ENCODE assay signal across 8 mouse cellular contexts in the genomic region with DNA sequence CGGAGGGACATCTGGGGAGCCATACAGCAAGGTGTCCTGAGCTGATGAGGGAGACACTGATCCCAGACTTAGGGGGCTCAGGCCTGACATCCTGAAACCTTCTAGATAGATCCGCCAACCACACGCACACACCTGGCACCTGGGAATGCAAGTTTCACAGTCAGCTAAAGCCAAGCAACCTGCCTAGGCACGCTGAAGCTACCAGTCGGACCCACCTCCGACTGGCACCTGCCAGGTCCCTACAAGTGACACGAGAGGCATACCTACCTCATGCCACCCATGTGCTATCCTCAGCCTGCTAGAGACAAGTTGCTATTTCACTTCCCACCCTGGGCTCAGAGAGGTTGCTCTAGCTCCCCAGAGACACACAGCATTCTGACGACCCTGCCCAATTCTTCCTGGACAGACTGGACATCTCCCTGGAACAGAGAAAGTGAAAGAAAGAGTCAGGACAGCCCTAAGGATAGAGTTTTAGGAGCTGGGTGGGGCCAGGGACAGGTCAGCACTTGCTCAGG. TPM values are rescaled to one million over a fixed set of nuclear protein-coding genes. Genes with fewer than 3 reads are reported as not detected.
A peak's percentile ranks its signal among the peaks of the same experiment; 100 is the strongest.
DNase-seq lines count a peak whose midpoint lies in the region; ATAC-seq and TF ChIP-seq lines count a peak whose summit lies in the region.

No protein-coding gene starts in this region.

- intact Hi-C loops in left cerebral cortex, postnatal 4 days (cut with DNase I): loop anchor here (10.0 kb wide), 1 partner anchor 125 kb away; a partner anchor contains a TSS

- peak; percentile 32 for DNase-seq in embryo, embryonic 9.5 days (ENCODE audit: extremely low spot score)
- DNase-seq in embryo, embryonic 11 days: no peak
- no peak for DNase-seq in neural tube, embryonic 11.5 days (ENCODE audit: low spot score)
- DNase-seq in neural tube, embryonic 10.5 days (ENCODE audit: extremely low spot score, low spot score): no peak
- DNase-seq in limb, embryonic 14.5 days (ENCODE audit: low spot score): no peak
- DNase-seq in left cerebral cortex, postnatal 4 days: no peak
- DNase-seq in right cerebral cortex, postnatal 25 days: no peak

- H3K4me1 ChIP-seq in neural tube, embryonic 11.5 days (ENCODE audit: control insufficient read depth, insufficient read depth, low read length): peaks cover 7% of the 10 kb centered on the region; the same call in 1 of the 2 replicates
- peaks cover 32% of the 10 kb centered on the region for H3K4me1 ChIP-seq in limb, embryonic 14.5 days (ENCODE audit: control insufficient read depth, insufficient read depth, low read length)
- peaks cover 31% of the 10 kb centered on the region for H3K4me1 ChIP-seq in stomach, embryonic 16.5 days (ENCODE audit: control insufficient read depth, insufficient read depth, low read length)

- H3K4me2 ChIP-seq in neural tube, embryonic 11.5 days (ENCODE audit: low read depth): peak overlapping the region; percentile 47
- H3K4me2 ChIP-seq in limb, embryonic 14.5 days (replicated peaks; ENCODE audit: low read depth, low read length, severe bottlenecking): peak overlapping the region; percentile 72
- peak overlapping the region; percentile 90 for H3K4me2 ChIP-seq in stomach, embryonic 16.5 days (ENCODE audit: low read depth, low read length)

- peaks cover 32% of the 10 kb centered on the region for H3K27me3 ChIP-seq in neural tube, embryonic 11.5 days (ENCODE audit: control insufficient read depth, insufficient read depth, low read length)
- no peaks in the 10 kb centered on the region for H3K27me3 ChIP-seq in limb, embryonic 14.5 days (ENCODE audit: control insufficient read depth, insufficient read depth, low read length)
- no peaks in the 10 kb centered on the region for H3K27me3 ChIP-seq in stomach, embryonic 16.5 days (ENCODE audit: control insufficient read depth, insufficient read depth, low read length)

- peaks cover 5% of the 10 kb centered on the region; the same call in 1 of the 2 replicates for H3K9me3 ChIP-seq in neural tube, embryonic 11.5 days (ENCODE audit: control insufficient read depth, low read length)
- no peaks in the 10 kb centered on the region for H3K9me3 ChIP-seq in limb, embryonic 14.5 days (ENCODE audit: control insufficient read depth, low read length)
- H3K9me3 ChIP-seq in stomach, embryonic 16.5 days (replicated peaks; ENCODE audit: control insufficient read depth, low read length): peaks cover 6% of the 10 kb centered on the region; the same call in 1 of the 2 replicates

- H3K4me3 ChIP-seq in neural tube, embryonic 11.5 days (ENCODE audit: low read depth, low read length): peak overlapping the region; percentile 55
- H3K4me3 ChIP-seq in limb, embryonic 14.5 days (replicated peaks; ENCODE audit: low read length): peak overlapping the region; percentile 73
- peak overlapping the region; percentile 64 for H3K4me3 ChIP-seq in stomach, embryonic 16.5 days (replicated peaks; ENCODE audit: low read length)

- H3K27ac ChIP-seq in neural tube, embryonic 11.5 days (ENCODE audit: low read depth, low read length): no peak overlapping the region
- H3K27ac ChIP-seq in limb, embryonic 14.5 days (replicated peaks; ENCODE audit: low read depth, low read length): no peak overlapping the region
- peak overlapping the region; percentile 98 for H3K27ac ChIP-seq in stomach, embryonic 16.5 days (ENCODE audit: low read length)

- no peak for TF ChIP-seq POLR2A in limb, embryonic 14.5 days (IDR thresholded peaks at IDR 0.05; ENCODE audit: borderline replicate concordance, extremely low read depth, insufficient read depth, insufficient read length)

- no peak for ATAC-seq in neural tube, embryonic 11.5 days (ENCODE audit: insufficient read depth, low FRiP score, low TSS enrichment)
- no peak for ATAC-seq in limb, embryonic 14.5 days (ENCODE audit: low FRiP score, low read depth)
- no peak for ATAC-seq in stomach, embryonic 16.5 days (ENCODE audit: insufficient read depth, low FRiP score)

- WGBS in neural tube, embryonic 11.5 days: 43% methylated on average over 8 of the region's 8 CpGs
- WGBS in limb, embryonic 14.5 days: 19% methylated on average over 8 of the region's 8 CpGs
- 30% methylated on average over 8 of the region's 8 CpGs for WGBS in stomach, embryonic 16.5 days

- H3K9ac ChIP-seq in neural tube, embryonic 11.5 days (ENCODE audit: low read length): no peak overlapping the region; the same call in 1 of the 2 replicates
- peak overlapping the region; percentile 80 for H3K9ac ChIP-seq in limb, embryonic 14.5 days (ENCODE audit: low read depth, low read length, severe bottlenecking)
- H3K9ac ChIP-seq in stomach, embryonic 16.5 days (ENCODE audit: low read length): peak overlapping the region; percentile 92

- no peaks in the 10 kb centered on the region; the same call in 1 of the 2 replicates for H3K36me3 ChIP-seq in neural tube, embryonic 11.5 days (ENCODE audit: control insufficient read depth, insufficient read depth, low read length)
- peaks cover 35% of the 10 kb centered on the region for H3K36me3 ChIP-seq in limb, embryonic 14.5 days (ENCODE audit: control insufficient read depth, insufficient read depth, low read length)
- H3K36me3 ChIP-seq in stomach, embryonic 16.5 days (ENCODE audit: control insufficient read depth, insufficient read depth, low read length): peaks cover 27% of the 10 kb centered on the region

RNA-seq across cellular contexts. Expression of a gene that starts 0.9 kb away (rescaled TPM):
- 167 and 187 TPM in 2 replicates for polyA plus RNA-seq in neural tube, embryonic 11.5 days (2014; fragmentation: Nextera tagmentation; extraction: Ambion mirVana)
- polyA plus RNA-seq in limb, embryonic 14.5 days (2012; rRNA removed): 133 and 173 TPM in 2 replicates
- 273 and 290 TPM in 2 replicates for polyA plus RNA-seq in limb, embryonic 14.5 days (2014; fragmentation: Nextera tagmentation; extraction: Ambion mirVana)
- polyA plus RNA-seq in stomach, embryonic 16.5 days (2015; fragmentation: Nextera tagmentation; extraction: Ambion mirVana): 333 and 334 TPM in 2 replicates
- 10 to 100 TPM; 12.4 to 17.2 TPM for total RNA-seq in left cerebral cortex, postnatal 4 days (2021)

RNA-seq across cellular contexts. Expression of a gene that starts 5.2 kb away (rescaled TPM):
- 16.1 and 17.7 TPM in 2 replicates for polyA plus RNA-seq in neural tube, embryonic 11.5 days (2014; fragmentation: Nextera tagmentation; extraction: Ambion mirVana)
- 260 and 379 TPM in 2 replicates for polyA plus RNA-seq in limb, embryonic 14.5 days (2012; rRNA removed)
- polyA plus RNA-seq in limb, embryonic 14.5 days (2014; fragmentation: Nextera tagmentation; extraction: Ambion mirVana): 24.5 and 25.2 TPM in 2 replicates
- 5.6 TPM in 2 replicates for polyA plus RNA-seq in stomach, embryonic 16.5 days (2015; fragmentation: Nextera tagmentation; extraction: Ambion mirVana)
- 100 to 1,000 TPM; 117 to 127 TPM for total RNA-seq in left cerebral cortex, postnatal 4 days (2021)

RNA-seq across cellular contexts. Expression of a gene that starts 7.0 kb away (rescaled TPM):
- polyA plus RNA-seq in neural tube, embryonic 11.5 days (2014; fragmentation: Nextera tagmentation; extraction: Ambion mirVana): 4.3 and 7.0 TPM in 2 replicates
- polyA plus RNA-seq in limb, embryonic 14.5 days (2012; rRNA removed): 6.2 and 8.0 TPM in 2 replicates
- polyA plus RNA-seq in limb, embryonic 14.5 days (2014; fragmentation: Nextera tagmentation; extraction: Ambion mirVana): 2.2 and 2.4 TPM in 2 replicates
- polyA plus RNA-seq in stomach, embryonic 16.5 days (2015; fragmentation: Nextera tagmentation; extraction: Ambion mirVana): 6.3 and 7.4 TPM in 2 replicates
- 1 to 10 TPM; 7.2 to 8.1 TPM for total RNA-seq in left cerebral cortex, postnatal 4 days (2021)

RNA-seq across cellular contexts. Expression of a gene that starts 18.8 kb away (rescaled TPM):
- 0.16 and 0.30 TPM in 2 replicates for polyA plus RNA-seq in neural tube, embryonic 11.5 days (2014; fragmentation: Nextera tagmentation; extraction: Ambion mirVana)
- 0.72 and 0.76 TPM in 2 replicates for polyA plus RNA-seq in limb, embryonic 14.5 days (2012; rRNA removed)
- 0.23 and 0.55 TPM in 2 replicates for polyA plus RNA-seq in limb, embryonic 14.5 days (2014; fragmentation: Nextera tagmentation; extraction: Ambion mirVana)
- 0.21 and 0.45 TPM in 2 replicates for polyA plus RNA-seq in stomach, embryonic 16.5 days (2015; fragmentation: Nextera tagmentation; extraction: Ambion mirVana)
- total RNA-seq in left cerebral cortex, postnatal 4 days (2021): under 1 TPM; 0.12 to 0.30 TPM

RNA-seq across cellular contexts. Expression of a gene that starts 27.1 kb away (rescaled TPM):
- 4.6 and 4.9 TPM in 2 replicates for polyA plus RNA-seq in neural tube, embryonic 11.5 days (2014; fragmentation: Nextera tagmentation; extraction: Ambion mirVana)
- polyA plus RNA-seq in limb, embryonic 14.5 days (2012; rRNA removed): 12.8 and 14.4 TPM in 2 replicates
- polyA plus RNA-seq in limb, embryonic 14.5 days (2014; fragmentation: Nextera tagmentation; extraction: Ambion mirVana): 3.4 and 5.7 TPM in 2 replicates
- polyA plus RNA-seq in stomach, embryonic 16.5 days (2015; fragmentation: Nextera tagmentation; extraction: Ambion mirVana): 7.8 and 9.7 TPM in 2 replicates
- total RNA-seq in left cerebral cortex, postnatal 4 days (2021): 1 to 10 TPM; 1.6 to 1.7 TPM
